Mouse (Mus musculus): ENCODE measurements at regions not wholly inside any gene's neighbourhood (a gene's known extent, or its start where the extent isn't known, plus 50 kb on each side); places are given as distances from the start of the nearest gene placed in this dataset.

DNA sequence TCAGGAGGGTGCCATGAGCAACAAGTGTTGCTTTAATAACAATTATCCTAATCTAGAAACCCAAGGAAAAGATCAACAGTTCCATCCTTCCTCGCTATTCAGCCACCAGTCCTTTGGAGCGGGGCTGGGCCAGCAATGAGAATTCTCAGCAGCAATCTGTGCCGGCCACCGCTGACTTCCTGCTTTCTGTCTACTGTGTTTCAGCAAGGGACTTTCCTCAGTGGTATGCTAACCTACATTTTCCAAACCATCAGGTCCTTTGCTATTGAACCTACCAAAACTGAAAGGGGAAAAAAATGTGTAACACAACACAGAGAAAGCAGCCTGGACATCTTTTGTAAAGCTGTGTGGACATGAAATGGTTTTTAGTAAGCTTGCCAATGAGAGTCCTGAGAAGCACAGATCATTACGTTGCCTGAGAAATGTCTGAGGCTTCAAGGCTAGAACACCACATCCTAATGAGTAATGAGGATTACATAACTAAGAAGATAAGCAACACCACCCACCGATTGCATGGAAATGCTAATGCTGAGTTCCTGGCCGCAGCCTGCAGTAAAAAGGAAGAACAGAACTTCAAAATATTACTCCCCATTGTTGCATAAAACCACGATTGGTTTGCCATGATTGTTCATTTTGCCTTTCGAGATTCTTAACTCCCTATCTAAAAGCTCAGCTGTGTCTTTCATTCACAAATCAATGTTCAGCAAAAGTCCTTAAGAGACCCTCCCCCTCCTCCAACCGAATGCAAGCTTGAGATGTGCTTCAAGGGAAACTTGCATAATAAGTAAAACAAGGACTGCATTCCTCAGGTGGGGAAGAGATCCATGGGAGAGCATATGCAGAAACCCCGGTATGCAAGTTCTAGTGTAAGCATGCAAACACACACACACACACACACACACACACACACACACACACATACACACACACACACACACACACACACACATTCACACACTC, 130.9 kb upstream of the 4930412O13Rik start:
- TF ChIP-seq CTCF (IDR thresholded peaks at IDR 0.05; ENCODE audit: borderline replicate concordance, control insufficient read depth, extremely low read depth, insufficient read depth, low read length, poor library complexity) (no peak), POLR2A (IDR thresholded peaks at IDR 0.05; ENCODE audit: control insufficient read depth, extremely low read depth, insufficient read depth, low read length, poor library complexity) (no peak)
- peak; percentile 14 for DNase-seq
- no peaks in the 10 kb centered on the region for H3K27me3 ChIP-seq (ENCODE audit: control insufficient read depth, insufficient read depth, low read length)
- H3K4me1 ChIP-seq (replicated peaks; ENCODE audit: control insufficient read depth, insufficient read depth, low read length), result no peaks in the 10 kb centered on the region
- 45% methylated on average over 11 of the region's 11 CpGs for WGBS
- H3K27ac ChIP-seq (ENCODE audit: control insufficient read depth, insufficient read depth, low read length), result no peak overlapping the region
- H3K36me3 ChIP-seq (ENCODE audit: control insufficient read depth, insufficient read depth, low read length), result no peaks in the 10 kb centered on the region
- no peak overlapping the region for H3K4me3 ChIP-seq (ENCODE audit: control insufficient read depth, insufficient read depth, low read length)

DNA sequence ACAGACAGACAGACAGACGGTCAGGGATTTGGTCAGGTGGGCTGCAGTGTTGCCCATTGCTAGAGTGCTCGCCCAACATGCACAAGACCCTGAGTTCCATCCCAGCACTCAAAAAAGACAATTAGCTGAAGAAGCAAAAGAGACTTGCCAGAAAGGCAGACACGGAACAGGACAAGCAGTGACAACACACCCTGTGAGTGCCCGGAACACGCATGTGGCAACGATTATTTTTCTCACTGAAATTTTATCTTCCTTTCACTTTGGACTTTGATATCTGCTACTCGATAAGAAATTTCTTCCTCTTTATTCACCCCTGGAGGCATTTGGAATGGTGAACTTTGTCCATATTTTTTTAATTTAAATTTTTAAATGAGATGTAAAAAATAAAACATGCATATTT, 127.4 kb upstream of the 4930412O13Rik start:
- Histone ChIP-seq H3K27ac (ENCODE audit: control insufficient read depth, insufficient read depth, low read length) (no peak overlapping the region), H3K4me1 (replicated peaks; ENCODE audit: control insufficient read depth, insufficient read depth, low read length) (no peaks in the 10 kb centered on the region), H3K4me3 (ENCODE audit: control insufficient read depth, insufficient read depth, low read length) (no peak overlapping the region), H3K36me3 (ENCODE audit: control insufficient read depth, insufficient read depth, low read length) (no peaks in the 10 kb centered on the region), H3K27me3 (ENCODE audit: control insufficient read depth, insufficient read depth, low read length) (no peaks in the 10 kb centered on the region)
- no peak for DNase-seq
- no peak for TF ChIP-seq POLR2A (IDR thresholded peaks at IDR 0.05; ENCODE audit: control insufficient read depth, extremely low read depth, insufficient read depth, low read length, poor library complexity)
- no peak for TF ChIP-seq CTCF (IDR thresholded peaks at IDR 0.05; ENCODE audit: borderline replicate concordance, control insufficient read depth, extremely low read depth, insufficient read depth, low read length, poor library complexity)
- 90% methylated on average over 7 of the region's 7 CpGs for WGBS

DNA sequence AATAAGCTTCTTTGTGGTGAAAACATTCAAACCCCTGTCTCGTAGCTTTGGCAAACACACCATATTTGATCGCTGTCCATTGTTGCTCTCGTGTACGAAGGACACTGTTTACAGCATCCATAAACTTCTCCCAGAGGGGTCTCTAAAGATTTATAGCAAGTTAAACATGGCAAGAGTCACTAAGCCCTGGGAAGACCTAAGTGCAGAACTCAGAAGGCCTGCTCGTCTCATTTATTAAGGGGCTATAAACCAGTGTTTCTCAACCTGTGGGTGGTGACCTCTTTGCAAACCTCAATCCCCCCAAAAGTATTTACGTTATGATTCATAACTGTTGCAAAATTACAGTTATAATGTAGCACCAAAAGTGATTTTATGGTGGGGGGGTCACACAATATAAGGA, 126.9 kb upstream of the 4930412O13Rik start:
- Histone ChIP-seq H3K27me3 (ENCODE audit: control insufficient read depth, insufficient read depth, low read length) (no peaks in the 10 kb centered on the region), H3K36me3 (ENCODE audit: control insufficient read depth, insufficient read depth, low read length) (no peaks in the 10 kb centered on the region), H3K4me3 (ENCODE audit: control insufficient read depth, insufficient read depth, low read length) (no peak overlapping the region), H3K4me1 (replicated peaks; ENCODE audit: control insufficient read depth, insufficient read depth, low read length) (no peaks in the 10 kb centered on the region), H3K27ac (ENCODE audit: control insufficient read depth, insufficient read depth, low read length) (no peak overlapping the region)
- TF ChIP-seq POLR2A (IDR thresholded peaks at IDR 0.05; ENCODE audit: control insufficient read depth, extremely low read depth, insufficient read depth, low read length, poor library complexity) (no peak), CTCF (IDR thresholded peaks at IDR 0.05; ENCODE audit: borderline replicate concordance, control insufficient read depth, extremely low read depth, insufficient read depth, low read length, poor library complexity) (no peak)
- DNase-seq, result no peak
- WGBS, result 97% methylated on average over 6 of the region's 6 CpGs

DNA sequence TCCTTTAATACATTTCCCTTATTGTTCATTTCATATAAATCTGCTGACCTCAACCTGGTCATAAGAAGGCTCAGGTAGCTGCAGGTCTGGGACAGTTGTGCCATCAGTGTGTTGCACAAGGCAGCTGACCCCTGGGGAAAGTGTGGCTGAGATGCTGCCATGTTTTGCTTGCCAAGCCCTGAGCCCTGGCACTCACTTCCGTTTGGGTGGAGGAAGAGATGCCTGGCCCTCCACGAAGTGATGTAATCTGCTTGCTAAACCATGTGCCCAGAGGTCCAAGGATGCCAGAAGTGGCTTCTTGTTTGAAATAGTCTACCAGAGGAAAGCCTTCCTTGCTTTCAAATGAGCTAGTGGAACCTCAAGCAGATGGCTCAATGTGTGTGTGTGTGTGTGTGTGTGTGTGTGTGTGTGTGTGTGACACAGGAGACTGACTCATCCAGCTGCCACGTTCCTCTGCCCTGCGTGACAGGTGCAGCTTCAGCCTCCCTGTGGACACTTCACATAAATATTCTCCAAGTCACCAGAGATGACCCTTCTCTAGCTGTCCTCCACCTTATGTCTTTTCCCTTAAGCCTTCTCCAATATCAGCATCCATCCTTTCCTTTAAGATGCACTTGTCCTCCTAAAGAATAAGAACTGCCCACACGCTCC, 123.2 kb upstream of the 4930412O13Rik start:
- Histone ChIP-seq H3K27me3 (ENCODE audit: control insufficient read depth, insufficient read depth, low read length) (no peaks in the 10 kb centered on the region), H3K36me3 (ENCODE audit: control insufficient read depth, insufficient read depth, low read length) (no peaks in the 10 kb centered on the region), H3K4me1 (replicated peaks; ENCODE audit: control insufficient read depth, insufficient read depth, low read length) (no peaks in the 10 kb centered on the region), H3K27ac (ENCODE audit: control insufficient read depth, insufficient read depth, low read length) (no peak overlapping the region), H3K4me3 (ENCODE audit: control insufficient read depth, insufficient read depth, low read length) (no peak overlapping the region)
- 86% methylated on average over 5 of the region's 5 CpGs for WGBS
- TF ChIP-seq CTCF (IDR thresholded peaks at IDR 0.05; ENCODE audit: borderline replicate concordance, control insufficient read depth, extremely low read depth, insufficient read depth, low read length, poor library complexity), result no peak
- no peak for TF ChIP-seq POLR2A (IDR thresholded peaks at IDR 0.05; ENCODE audit: control insufficient read depth, extremely low read depth, insufficient read depth, low read length, poor library complexity)
- no peak for DNase-seq

DNA sequence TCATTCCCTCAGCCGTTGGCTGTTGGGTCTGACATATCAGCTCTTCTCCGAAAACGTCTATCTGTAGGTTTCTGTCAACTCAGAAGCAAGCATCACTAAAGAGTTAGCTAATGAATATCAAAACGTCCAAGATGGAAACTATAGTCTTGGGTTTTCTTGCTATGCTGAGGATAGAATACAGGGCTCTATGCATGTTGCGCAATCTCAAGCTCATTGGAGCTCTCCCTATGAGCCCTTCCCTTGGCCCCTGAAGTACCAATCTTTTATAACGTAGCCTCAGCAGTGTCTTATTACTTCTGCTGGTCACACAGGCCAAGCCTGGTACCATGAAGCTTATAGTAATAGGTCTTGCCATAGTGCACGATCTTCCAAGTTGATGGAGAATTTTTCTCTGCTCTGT, 122.1 kb upstream of the 4930412O13Rik start:
- DNase-seq, result no peak
- no peaks in the 10 kb centered on the region for H3K4me1 ChIP-seq (replicated peaks; ENCODE audit: control insufficient read depth, insufficient read depth, low read length)
- WGBS, result 96% methylated on average over 7 of the region's 7 CpGs
- H3K4me3 ChIP-seq (ENCODE audit: control insufficient read depth, insufficient read depth, low read length), result no peak overlapping the region
- TF ChIP-seq CTCF (IDR thresholded peaks at IDR 0.05; ENCODE audit: borderline replicate concordance, control insufficient read depth, extremely low read depth, insufficient read depth, low read length, poor library complexity) (no peak), POLR2A (IDR thresholded peaks at IDR 0.05; ENCODE audit: control insufficient read depth, extremely low read depth, insufficient read depth, low read length, poor library complexity) (no peak)
- H3K27ac ChIP-seq (ENCODE audit: control insufficient read depth, insufficient read depth, low read length), result no peak overlapping the region
- no peaks in the 10 kb centered on the region for H3K36me3 ChIP-seq (ENCODE audit: control insufficient read depth, insufficient read depth, low read length)
- H3K27me3 ChIP-seq (ENCODE audit: control insufficient read depth, insufficient read depth, low read length), result no peaks in the 10 kb centered on the region

DNA sequence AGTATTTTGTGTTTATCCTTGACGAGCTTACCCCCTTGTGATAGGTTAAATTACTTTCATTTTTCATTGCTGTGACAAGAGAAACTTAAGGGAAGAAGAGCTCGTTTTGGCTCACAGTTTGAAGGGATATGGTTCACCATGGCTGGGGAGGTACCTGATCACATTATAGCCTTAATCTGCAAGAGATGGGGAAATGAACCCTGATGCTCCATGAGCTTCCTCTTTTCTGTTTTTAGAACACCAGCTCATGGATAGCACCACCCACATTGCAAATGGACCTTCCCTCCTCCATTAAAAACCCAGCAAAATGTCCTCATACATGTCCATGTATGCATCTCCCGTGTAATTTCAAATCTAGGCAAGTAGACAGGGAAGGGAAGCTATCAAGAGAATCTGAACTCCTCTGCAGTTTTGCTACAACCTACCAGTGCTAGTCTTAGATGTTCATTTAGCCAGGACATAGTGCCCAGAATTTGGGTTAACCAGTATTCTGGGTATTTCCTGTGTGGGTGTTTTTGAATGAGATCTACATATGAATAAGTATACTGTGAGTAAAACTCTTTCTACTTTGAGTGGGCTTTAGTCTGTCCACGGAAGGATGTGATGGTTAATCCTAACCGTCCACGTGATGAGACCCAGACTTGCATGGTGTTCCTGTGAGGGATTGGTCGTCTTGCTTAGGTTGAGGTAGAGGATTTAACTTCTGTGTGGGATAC, 121.5 kb upstream of the 4930412O13Rik start:
- no peaks in the 10 kb centered on the region for H3K36me3 ChIP-seq (ENCODE audit: control insufficient read depth, insufficient read depth, low read length)
- H3K27ac ChIP-seq (ENCODE audit: control insufficient read depth, insufficient read depth, low read length), result no peak overlapping the region
- H3K4me3 ChIP-seq (ENCODE audit: control insufficient read depth, insufficient read depth, low read length), result no peak overlapping the region
- 78% methylated on average over 7 of the region's 7 CpGs for WGBS
- H3K4me1 ChIP-seq (replicated peaks; ENCODE audit: control insufficient read depth, insufficient read depth, low read length), result no peaks in the 10 kb centered on the region
- TF ChIP-seq POLR2A (IDR thresholded peaks at IDR 0.05; ENCODE audit: control insufficient read depth, extremely low read depth, insufficient read depth, low read length, poor library complexity), result no peak
- no peak for TF ChIP-seq CTCF (IDR thresholded peaks at IDR 0.05; ENCODE audit: borderline replicate concordance, control insufficient read depth, extremely low read depth, insufficient read depth, low read length, poor library complexity)
- H3K27me3 ChIP-seq (ENCODE audit: control insufficient read depth, insufficient read depth, low read length), result no peaks in the 10 kb centered on the region
- no peak for DNase-seq
